Mouse (Mus musculus): ENCODE data around the gene Wdfy3.

DNA sequence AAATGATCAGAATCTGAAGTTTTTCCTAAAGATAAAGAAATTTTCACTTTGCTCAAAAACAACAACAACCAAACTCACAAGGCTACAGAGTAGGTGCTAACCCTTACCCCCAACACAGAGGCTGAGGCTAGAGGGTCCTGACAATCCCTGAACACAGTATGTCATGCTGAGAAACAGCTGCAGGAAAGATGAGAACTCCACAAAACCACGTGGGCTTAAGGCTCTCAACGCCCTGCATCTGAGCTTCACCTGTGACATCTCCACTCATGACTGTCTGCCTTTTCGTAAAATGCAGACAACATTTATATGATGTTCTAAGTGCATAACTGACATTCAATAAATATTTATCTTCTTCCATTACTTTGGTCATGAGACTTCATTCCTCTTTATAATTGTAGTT lies 83.0 kb downstream of the Wdfy3 start:
- TF ChIP-seq CTCF (IDR thresholded peaks at IDR 0.05): no peak
- no peak for TF ChIP-seq EP300 (IDR thresholded peaks at IDR 0.05)

Measured in lung, postnatal 0 days (tissue).